Mouse (Mus musculus) C2C12 (cell line): Measurements from ENCODE around the gene Emg1. TPM values are rescaled to one million over a fixed set of nuclear protein-coding genes. Genes with fewer than 3 reads are reported as not detected.

ENCODE experiments used
- H3K27me3 ChIP-seq: one replicate; pipeline ENCODE4 v1.6.1; 2011; ENCODE audit not compliant: control insufficient read depth, insufficient read depth, insufficient read length
- H3K36me3 ChIP-seq: one replicate; pipeline ENCODE4 v1.6.1; 2011; ENCODE audit not compliant: control insufficient read depth, insufficient read depth
- H3K4me3 ChIP-seq: one replicate; pipeline ENCODE4 v1.5.1; 2011; ENCODE audit warnings: mild to moderate bottlenecking, control low read depth; ENCODE audit not compliant: poor library complexity, insufficient read depth, severe bottlenecking
- H3K79me2 ChIP-seq: one replicate; pipeline ENCODE4 v1.6.1; 2011; ENCODE audit not compliant: control insufficient read depth, insufficient read depth
- H3K79me3 ChIP-seq: one replicate; pipeline ENCODE4 v1.6.1; 2011; ENCODE audit warnings: low read depth, control low read depth
- H3ac ChIP-seq: one replicate; pipeline ENCODE3; 2011; ENCODE audit warnings: low read depth; ENCODE audit not compliant: control insufficient read depth, insufficient read length
- CEBPB ChIP-seq: IDR thresholded peaks from one replicate; pipeline ENCODE4 v1.6.1; 2011; ENCODE audit warnings: low read depth, mild to moderate bottlenecking, control low read depth, moderate library complexity
- CTCF ChIP-seq: IDR thresholded peaks from one replicate; pipeline ENCODE4 v1.5.1; 2011; ENCODE audit not compliant: control insufficient read depth, insufficient read depth, insufficient read length
- FOSL1 ChIP-seq: IDR thresholded peaks from one replicate; pipeline ENCODE4 v1.8.0; 2011; ENCODE audit warnings: mild to moderate bottlenecking, low read length; ENCODE audit not compliant: poor library complexity, insufficient read depth, severe bottlenecking
- MAX ChIP-seq: IDR thresholded peaks from one replicate; pipeline ENCODE4 v1.6.1; 2011; ENCODE audit warnings: mild to moderate bottlenecking, control low read depth
- MYOD1 ChIP-seq: IDR thresholded peaks from one replicate; pipeline ENCODE4 v1.6.1; 2011; ENCODE audit warnings: low read depth; ENCODE audit not compliant: control insufficient read depth, insufficient read length
- MYOG ChIP-seq: IDR thresholded peaks from one replicate; pipeline ENCODE4 v1.6.1; 2011; ENCODE audit not compliant: control insufficient read depth, insufficient read length; ENCODE audit errors: extremely low read depth
- USF1 ChIP-seq: IDR thresholded peaks from one replicate; pipeline ENCODE4 v1.6.1; 2011; ENCODE audit warnings: low read depth, mild to moderate bottlenecking, control low read depth, moderate library complexity
- polyA plus RNA-seq: library from polyadenylated mRNA; unstranded; fragments of >200 nt; fragmentation: generic; extraction: Trizol; gene quantifications from one replicate; pipeline ENCODE4 v1.2.1, GENCODE M21; 2012; ENCODE audit warnings: missing spikeins

Emg1 gene
- polyA plus RNA-seq, 1 experiment: 208 TPM

- H3K79me2 ChIP-seq: peaks cover 31% of the 10 kb centered on the region
- no peak overlapping the region for H3ac ChIP-seq
- TF ChIP-seq FOSL1: no peak
- no peak for TF ChIP-seq CTCF
- no peak for TF ChIP-seq MYOD1
- TF ChIP-seq MYOG: no peak
- TF ChIP-seq USF1: no peak
- no peak for TF ChIP-seq CEBPB
- TF ChIP-seq MAX: no peak
- peaks cover 22% of the 10 kb centered on the region for H3K79me3 ChIP-seq
- no peak overlapping the region for H3K4me3 ChIP-seq
- peaks cover 65% of the 10 kb centered on the region for H3K36me3 ChIP-seq
- H3K27me3 ChIP-seq: no peaks in the 10 kb centered on the region
Measured at GRCm38 (mm10) chr6:124746654-124747632, 35.0 kb upstream of the Emg1 start.

DNA sequence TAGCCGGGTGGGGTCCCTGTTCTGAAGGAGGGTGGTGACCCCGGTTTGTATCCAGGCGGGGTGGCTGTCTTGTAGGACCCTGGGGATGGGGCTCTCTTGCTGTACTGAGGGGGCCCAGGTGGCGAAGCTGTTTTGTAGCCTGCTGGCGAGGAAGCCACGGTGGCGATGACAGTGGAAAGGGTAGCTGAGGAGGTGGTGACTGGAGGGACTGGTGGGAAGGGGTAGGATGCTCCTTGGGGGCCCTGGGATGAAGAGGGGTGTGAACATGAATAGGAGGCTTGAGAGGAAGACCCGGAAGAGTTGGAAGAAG, 34.3 kb upstream of the Emg1 start:
- peaks cover 18% of the 10 kb centered on the region for H3K79me3 ChIP-seq
- no peak overlapping the region for H3ac ChIP-seq
- peaks cover 24% of the 10 kb centered on the region for H3K79me2 ChIP-seq
- no peaks in the 10 kb centered on the region for H3K27me3 ChIP-seq
- no peak overlapping the region for H3K4me3 ChIP-seq
- TF ChIP-seq CTCF (no peak), USF1 (no peak), MAX (no peak), MYOG (no peak), FOSL1 (no peak)
- peaks cover 59% of the 10 kb centered on the region for H3K36me3 ChIP-seq

- peak overlapping the region; percentile 56 for H3ac ChIP-seq
- peaks cover 18% of the 10 kb centered on the region for H3K79me2 ChIP-seq
- H3K4me3 ChIP-seq: no peak overlapping the region
- no peaks in the 10 kb centered on the region for H3K27me3 ChIP-seq
- TF ChIP-seq FOSL1 (no peak), MAX (peak; percentile 57), CTCF (peak; percentile 90)
- peaks cover 12% of the 10 kb centered on the region for H3K79me3 ChIP-seq
- peaks cover 54% of the 10 kb centered on the region for H3K36me3 ChIP-seq
Measured at GRCm38 (mm10) chr6:124745490-124746295, 33.7 kb upstream of the Emg1 start.

GRCm38 (mm10) chr6:124744755-124745321, 32.9 kb upstream of the Emg1 start:
- H3K79me3 ChIP-seq: peaks cover 7% of the 10 kb centered on the region
- TF ChIP-seq CEBPB (no peak), FOSL1 (no peak), MYOD1 (no peak)
- H3ac ChIP-seq: peak overlapping the region; percentile 19
- peaks cover 11% of the 10 kb centered on the region for H3K79me2 ChIP-seq
- peaks cover 47% of the 10 kb centered on the region for H3K36me3 ChIP-seq
- no peaks in the 10 kb centered on the region for H3K27me3 ChIP-seq
- H3K4me3 ChIP-seq: no peak overlapping the region

- H3K36me3 ChIP-seq: peaks cover 37% of the 10 kb centered on the region
- no peak overlapping the region for H3K4me3 ChIP-seq
- H3ac ChIP-seq: no peak overlapping the region
- H3K27me3 ChIP-seq: no peaks in the 10 kb centered on the region
- H3K79me3 ChIP-seq: no peaks in the 10 kb centered on the region
- peaks cover 10% of the 10 kb centered on the region for H3K79me2 ChIP-seq
- TF ChIP-seq MYOD1 (no peak), FOSL1 (no peak), MYOG (no peak), CTCF (no peak), CEBPB (no peak), MAX (no peak), USF1 (no peak)
Measured at GRCm38 (mm10) chr6:124743647-124744046, 31.7 kb upstream of the Emg1 start.
